Mouse (Mus musculus): ENCODE data around the gene Mthfd2.
"Not testable (repeated sequence)": the region's sequence is repeated elsewhere in the genome, so short reads cannot be mapped to it uniquely, and the experiment has no call there.

Gene Mthfd2

DNA sequence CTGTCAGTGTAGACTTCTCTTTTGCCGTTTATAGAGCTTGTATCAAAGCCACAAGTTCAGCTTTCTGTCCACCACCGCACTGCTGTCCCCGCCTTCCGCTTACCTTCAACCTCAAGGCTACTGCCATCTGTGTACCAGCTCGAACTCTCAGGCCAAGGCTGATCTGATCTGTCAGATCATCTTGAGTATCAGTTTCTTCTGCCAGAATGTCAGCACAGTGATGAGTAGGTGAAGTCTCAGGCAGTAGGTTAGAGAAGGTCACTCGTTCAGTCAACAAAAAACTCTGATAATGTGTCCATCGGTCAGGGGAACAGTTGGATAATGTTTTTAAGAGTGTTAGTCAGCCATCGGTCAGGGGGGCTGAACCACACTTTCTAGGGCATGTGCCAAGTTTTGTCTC, 19.6 kb upstream of the Mthfd2 start:
- in situ Hi-C loops (cut with MboI; ENCODE audit: low sequenced_read_pairs): not testable (repeated sequence)

DNA sequence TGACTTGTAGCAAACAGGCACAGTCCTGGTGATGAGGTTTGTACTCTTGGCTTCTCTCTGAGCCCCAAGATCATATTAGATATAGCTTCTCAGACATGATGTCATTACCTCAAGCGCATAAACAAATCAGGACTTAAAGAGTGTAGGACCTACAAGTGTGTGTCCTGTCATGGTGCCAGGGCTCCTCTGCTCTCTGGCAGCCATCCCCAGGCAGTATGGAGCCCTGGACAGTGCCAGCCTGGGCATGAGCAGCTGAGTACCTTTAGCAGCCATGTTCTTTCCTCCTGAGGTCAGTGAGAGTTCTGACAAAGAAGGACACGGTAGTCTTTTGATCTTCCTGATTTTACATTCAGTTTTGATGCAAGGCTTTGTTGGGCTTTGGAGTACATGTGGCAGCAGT, 17.2 kb upstream of the Mthfd2 start:
- in situ Hi-C loops (cut with MboI; ENCODE audit: low sequenced_read_pairs): no loop called here

DNA sequence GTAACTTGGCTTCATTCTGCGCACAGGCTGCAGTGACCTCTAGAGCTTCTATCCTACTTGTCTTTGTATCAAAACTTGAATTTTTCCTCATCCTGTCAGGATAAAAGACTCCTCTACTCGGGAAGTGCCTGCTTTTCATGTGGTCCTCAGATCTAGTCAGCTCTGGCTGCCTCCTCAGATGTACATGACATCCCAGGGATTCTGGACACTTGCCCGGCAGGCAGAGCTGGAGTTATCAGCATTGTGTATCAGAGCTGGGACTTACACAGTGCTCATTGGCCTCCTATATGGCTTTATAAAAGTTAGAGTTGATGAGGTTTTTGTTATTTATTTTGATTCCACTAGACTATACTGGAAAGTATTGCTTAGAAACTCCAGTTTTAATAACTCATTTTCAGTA, 15.7 kb upstream of the Mthfd2 start:
- in situ Hi-C loops (cut with MboI; ENCODE audit: low sequenced_read_pairs): no loop called here

DNA sequence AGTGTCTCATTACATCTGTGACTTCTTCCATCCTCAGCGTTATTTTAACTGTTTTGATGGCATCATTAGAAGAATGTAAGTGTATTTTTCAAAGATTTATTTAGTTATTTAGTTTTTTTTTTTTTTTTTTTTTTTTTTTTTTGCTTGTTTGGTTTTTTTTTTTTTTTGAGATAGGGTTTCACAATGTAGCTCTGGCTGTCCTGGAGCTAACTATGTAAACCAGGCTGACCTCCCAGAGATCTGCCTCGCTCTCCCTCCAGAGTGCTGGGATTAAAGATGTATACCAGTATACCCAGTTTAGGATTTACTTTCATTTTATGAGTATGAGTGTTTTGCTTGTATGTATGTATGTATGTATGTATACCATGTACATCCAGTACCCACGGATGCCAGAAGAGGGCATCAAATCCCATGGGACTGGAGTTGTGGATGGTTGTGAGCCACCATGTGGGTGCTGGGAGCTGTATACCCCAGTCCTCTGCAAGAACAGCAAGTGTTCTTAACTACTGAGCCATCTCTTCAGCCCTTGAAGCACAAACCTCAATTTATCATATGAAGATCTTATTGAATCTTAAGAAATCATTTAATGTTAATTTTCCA, 2.0 kb upstream of the Mthfd2 start:
- in situ Hi-C loops (cut with MboI; ENCODE audit: low sequenced_read_pairs): no loop called here

DNA sequence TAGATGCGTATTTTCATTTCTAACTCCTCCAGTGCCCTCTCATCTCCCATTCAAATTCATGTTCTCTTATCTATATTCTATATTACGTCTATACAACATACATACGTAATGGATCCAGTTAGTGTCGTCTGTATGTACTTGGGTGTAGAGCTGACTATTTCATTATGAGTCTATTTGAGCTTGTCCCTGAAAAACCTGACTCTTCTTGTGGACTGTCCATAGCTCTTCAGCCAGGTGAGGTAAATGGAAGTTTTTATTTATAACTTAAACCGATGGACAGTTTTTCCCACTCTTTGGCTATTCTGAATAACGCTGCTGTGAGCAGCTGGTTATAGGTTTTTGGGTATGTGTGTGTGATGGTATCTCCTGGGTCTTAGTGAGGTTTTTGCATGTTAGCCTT, 1.1 kb upstream of the Mthfd2 start:
- in situ Hi-C loops (cut with MboI; ENCODE audit: low sequenced_read_pairs): no loop called here

DNA sequence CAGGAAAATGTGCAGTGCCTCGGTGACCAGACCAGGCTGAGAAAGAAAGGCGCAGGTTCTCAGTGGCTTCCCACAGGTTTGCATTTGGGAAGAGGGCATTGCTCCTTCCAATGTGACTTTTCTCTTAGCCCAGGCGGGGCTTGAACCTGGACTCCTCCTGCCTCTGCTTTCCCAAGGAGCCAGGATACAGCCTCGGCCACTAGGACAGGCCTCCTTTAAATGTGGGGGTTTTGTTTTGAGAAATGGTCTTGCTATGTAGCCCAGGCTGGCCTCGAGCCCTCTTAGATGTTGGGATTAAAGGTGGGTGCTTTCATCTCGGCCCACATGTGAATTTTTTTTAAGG, 657 bp upstream of the Mthfd2 start:
- in situ Hi-C loops (cut with MboI; ENCODE audit: low sequenced_read_pairs): no loop called here

DNA sequence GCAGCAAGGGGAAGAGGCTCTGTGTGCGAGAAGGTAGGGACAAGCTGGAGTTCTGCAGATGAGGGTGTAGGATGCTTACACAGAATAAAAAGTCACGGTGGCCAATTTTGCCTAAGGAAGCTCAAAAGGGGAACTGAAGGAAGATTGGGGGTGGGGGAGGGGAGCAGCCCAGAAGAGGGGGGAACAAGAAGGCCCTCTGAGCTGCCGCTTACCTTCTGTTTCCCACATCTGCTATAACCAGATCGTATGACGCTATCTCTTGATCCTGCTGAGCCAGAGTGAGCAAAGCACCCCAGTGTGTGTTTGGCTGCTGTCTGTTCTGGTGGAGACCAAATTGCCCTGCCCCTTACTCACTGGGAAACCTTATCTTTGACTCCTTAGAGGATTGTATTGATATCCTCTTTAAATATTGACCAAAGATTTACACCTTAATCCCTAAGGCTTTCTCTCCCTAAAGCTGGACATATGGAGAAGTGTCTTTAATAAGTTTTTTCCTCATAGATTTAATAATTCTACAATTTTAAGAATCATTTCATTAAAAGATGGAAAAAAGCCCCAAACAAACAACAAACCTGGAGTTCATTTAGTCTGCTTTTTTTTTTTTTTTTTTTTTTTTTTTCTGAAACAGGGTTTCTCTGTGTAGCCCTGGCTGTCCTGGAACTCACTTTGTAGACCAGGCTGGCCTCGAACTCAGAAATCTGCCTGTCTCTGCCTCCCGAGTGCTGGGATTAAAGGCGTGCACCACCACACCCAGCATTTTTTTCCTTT, 1.9 kb downstream of the Mthfd2 start:
- in situ Hi-C loops (cut with MboI; ENCODE audit: low sequenced_read_pairs): no loop called here

DNA sequence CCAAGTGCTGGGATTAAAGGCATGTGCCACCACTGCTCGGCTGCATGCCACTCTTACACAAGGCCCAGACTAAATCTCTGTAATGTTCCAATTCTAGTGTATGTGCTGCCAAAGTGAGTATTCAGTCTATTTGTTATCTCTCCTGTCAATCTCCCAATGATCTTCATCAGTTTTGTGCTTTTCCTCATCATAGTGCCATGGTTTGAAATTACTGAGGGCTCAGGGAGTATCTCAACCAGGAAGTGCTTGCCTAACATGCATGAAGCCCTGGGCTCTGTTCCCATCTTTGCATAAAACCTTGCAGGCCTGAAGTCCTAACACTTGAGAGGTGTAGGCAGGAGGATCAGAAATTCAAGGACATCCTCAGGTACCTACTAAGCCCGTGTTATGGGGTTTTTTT, 2.9 kb downstream of the Mthfd2 start:
- in situ Hi-C loops (cut with MboI; ENCODE audit: low sequenced_read_pairs): no loop called here

DNA sequence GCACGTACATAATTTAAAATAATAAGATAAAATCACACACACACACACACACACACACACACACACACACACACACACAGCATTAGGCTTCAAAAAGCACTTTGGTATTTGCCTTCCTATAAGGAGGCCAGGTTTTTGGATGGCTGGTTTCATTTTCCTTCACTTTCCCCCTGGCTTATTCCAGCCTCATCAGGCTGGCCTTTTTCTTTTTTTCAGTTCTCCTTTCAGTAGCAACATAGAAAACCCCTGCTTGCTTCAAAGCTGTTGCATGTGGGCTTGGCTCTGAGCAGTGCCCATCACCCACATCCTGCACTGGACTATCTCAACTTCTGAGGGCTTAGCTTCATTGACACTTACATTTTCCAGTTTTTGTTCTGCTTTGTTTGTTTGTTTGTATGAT, 3.8 kb downstream of the Mthfd2 start:
- in situ Hi-C loops (cut with MboI; ENCODE audit: low sequenced_read_pairs): no loop called here

DNA sequence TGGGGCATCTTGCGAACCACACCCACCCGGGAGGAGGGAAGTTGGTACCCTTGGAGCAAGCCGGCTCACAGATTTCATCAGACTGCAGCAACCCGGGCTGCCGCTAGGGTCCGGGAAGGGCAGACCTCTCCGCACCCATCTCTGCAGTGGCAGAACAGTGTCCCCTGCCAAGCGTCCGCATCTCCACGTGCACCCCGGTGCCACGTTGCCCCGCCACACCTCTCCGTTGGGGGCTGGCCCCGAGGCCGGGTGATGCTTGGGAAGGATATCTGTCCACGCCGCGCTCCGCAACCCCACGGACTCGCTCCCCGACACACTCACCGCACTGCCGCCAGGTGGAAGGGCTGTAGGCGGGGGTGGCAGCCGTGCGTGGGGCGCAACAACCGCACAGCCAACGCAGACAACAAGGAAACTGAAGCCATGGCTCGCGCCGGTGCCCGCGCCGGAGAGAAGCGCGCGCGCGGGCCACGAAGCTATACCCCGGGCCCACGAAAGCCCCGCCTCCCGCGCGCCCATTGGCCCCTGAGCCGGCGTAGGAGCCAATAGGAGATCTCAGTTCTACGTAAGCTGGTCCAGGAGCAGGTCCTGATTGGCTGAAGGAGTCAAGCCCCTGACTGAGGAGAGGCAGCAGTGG, 8.5 kb downstream of the Mthfd2 start:
- in situ Hi-C loops (cut with MboI; ENCODE audit: low sequenced_read_pairs): no loop called here

DNA sequence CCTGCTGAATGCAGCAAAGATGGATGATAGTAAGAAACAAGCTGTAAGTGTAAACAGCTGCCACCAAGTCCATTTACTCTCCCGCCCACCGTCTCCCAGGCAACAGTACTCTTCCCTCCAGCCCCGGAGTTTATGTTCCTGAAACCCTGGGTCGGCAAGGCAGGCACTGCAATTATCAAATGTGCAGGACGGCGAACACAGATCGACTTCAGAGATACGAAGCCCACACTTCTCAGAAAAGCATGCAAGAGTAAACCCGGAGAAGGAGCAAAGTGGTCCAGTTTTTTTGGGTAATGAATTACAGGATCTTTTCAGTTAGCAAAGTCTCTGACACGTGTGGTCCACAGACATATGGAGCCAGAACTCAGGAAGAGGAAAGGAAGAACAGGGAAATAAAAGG, 9.7 kb downstream of the Mthfd2 start:
- in situ Hi-C loops (cut with MboI; ENCODE audit: low sequenced_read_pairs): no loop called here

DNA sequence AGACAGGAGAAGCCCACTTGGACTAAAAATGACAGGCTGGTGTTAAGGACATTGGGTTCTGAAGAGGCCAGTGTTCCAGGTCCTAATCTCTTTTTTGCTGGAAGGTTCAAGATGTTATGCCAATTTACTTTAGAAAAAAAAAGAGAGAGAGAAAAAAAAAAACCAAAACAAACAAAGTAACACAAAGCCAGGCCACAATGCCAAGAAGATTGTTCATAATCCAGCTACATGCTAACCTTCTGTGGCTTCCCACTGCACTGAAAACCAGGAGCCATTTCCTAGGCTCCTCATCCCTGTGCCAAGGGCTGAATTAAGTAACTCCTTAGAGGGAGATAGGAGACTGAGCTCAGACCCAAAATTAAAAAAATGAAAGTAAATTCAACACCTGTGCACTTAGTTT, 10.4 kb downstream of the Mthfd2 start:
- in situ Hi-C loops (cut with MboI; ENCODE audit: low sequenced_read_pairs): no loop called here

DNA sequence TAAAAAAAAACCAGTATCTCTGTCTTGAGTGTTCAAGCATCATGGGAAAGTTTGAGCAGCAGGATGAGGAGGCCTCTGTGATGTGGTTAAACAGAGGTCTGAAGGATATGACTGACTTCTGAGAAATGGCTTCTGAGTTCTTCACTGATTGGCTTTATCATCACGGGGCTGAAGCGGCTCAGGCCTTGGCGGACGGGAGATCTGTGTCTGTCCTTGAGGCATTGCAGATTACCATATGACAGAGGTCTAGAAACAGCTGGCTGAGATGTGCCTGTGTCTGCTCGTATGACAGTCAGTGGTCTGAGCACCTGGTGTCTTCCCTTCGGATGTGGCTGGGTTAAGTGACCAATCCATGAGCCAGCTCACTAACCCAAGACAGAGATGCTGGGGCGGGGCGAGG, 13.2 kb downstream of the Mthfd2 start:
- in situ Hi-C loops (cut with MboI; ENCODE audit: low sequenced_read_pairs): no loop called here

DNA sequence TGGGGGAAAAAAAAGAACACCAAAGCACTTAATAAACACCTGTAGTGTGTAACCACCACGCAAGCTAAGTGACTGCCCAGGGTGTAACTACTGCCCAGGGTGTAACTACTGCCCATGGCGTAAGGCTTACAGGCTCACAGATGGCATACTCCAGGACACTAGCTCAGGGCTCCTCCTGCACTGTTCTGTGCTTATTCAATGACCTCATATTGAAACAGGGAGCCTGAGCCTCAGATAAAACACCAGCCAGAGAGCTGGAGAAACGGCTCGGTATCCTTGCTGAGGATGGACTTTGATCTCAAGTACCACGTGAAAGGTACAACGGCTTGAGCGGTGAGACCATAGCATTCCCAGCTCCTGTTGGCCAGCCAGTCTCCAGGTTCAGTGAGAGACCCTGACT, 13.7 kb downstream of the Mthfd2 start:
- in situ Hi-C loops (cut with MboI; ENCODE audit: low sequenced_read_pairs): no loop called here

DNA sequence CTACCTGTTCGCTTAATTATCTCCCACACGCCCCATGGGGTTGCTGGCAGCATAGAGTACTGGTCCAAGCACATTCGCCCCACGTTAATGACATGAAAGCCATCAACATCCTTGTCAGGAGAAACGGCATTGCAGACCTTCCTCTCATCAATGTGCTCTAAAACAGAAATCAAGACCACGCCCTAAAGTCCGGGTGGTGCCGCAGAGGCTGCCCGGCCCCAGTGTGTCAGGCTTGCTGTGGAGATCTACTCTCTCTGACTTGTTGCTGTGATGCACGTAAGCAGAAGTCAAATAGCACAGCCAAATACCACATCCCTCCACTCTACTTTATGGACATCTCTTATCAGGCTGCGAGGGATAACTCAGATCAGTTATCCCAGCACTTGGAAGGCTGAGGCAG, 14.5 kb downstream of the Mthfd2 start:
- in situ Hi-C loops (cut with MboI; ENCODE audit: low sequenced_read_pairs): no loop called here

DNA sequence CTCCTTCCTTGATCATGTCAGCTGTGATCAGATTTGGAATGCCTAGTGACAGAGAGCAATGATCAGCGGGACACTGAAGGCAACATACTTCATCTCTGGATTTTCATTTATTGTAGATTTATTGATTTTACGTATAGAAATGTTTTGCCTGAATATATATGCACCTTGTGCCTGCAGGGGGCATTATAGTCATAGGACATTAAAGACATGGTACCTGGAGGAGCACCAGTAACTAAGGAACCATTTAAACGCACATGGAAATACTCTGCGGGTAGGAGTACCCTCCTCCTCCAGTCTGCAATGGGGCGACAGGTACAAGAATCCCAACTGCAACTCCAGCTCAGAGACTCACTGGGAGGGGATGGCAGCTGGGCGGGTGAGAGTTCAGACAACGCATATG, 16.7 kb downstream of the Mthfd2 start:
- in situ Hi-C loops (cut with MboI; ENCODE audit: low sequenced_read_pairs): no loop called here

DNA sequence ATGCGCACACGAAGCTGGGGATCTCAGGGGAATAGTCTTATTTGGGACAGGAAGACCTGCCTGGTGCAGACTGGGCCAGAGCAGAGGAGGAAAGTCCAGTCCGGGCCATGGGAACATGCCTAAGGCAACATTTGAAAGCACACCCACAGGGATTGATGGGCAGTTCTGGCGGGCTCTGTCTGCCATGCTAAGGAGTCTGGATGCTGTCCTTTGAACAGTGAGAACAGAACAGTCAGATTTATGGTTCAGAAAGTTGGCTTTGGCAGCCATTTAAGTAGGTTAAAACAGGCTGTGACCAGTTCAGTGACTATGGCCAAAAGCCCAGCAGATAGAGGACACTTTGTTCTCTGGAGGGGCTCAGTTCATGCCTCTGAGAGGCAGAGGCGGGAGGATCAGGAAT, 23.4 kb downstream of the Mthfd2 start:
- in situ Hi-C loops (cut with MboI; ENCODE audit: low sequenced_read_pairs): no loop called here

DNA sequence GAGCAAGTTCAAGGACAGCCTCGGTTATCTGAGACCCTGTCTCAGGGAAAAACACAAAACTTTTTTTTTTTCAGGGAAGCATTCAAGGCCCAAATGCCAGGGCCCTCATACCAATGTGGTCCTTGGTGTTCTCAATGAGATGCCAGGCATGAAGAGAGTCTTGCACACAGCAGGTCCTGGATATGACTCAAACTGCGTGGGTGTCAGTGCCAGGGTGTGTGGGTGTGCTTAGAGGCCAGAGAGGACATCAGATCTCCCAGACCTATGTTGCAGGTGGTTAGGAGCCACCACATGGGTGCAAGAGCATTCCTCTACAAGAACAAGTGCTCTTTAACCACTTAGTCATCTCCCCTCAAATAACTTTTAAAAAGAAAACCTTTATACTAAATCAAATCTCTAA, 24.4 kb downstream of the Mthfd2 start:
- in situ Hi-C loops (cut with MboI; ENCODE audit: low sequenced_read_pairs): no loop called here

DNA sequence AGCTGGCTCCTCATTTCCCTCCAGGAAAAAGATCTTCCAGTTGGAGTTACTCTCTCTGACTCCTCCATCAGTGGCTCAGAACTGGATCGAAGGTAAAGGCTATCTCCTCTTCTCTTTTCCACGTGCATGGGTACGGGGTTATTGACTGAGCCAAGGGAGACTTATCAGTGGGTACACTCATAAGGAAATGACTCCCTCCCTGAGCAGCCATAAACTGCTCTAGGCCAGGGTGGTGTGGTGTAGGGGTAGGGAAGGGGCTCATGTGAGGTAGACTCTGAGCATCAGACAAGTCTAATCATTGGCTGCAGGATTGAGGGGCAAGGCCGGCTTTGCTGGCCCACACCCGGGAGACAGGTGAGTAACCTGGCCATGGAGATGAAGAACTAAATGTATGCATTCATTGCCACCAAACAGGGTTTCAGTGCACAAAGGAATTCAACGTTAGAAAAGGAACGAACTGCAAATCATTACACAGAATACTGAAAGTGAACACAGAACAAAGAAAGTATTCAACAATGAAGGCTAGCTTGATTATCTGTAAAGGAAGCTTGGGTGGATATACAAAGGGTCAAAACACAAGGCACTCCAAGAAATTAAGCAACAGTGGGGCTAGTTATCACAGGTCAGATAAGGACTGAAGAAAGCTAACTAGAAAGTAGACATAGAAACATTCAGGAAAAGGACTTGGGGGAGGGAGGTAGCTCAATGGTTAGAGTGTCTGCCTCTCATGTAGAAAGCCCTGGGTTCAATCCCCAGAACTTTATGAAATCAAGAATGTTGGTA, 25.1 kb downstream of the Mthfd2 start:
- in situ Hi-C loops (cut with MboI; ENCODE audit: low sequenced_read_pairs): no loop called here

DNA sequence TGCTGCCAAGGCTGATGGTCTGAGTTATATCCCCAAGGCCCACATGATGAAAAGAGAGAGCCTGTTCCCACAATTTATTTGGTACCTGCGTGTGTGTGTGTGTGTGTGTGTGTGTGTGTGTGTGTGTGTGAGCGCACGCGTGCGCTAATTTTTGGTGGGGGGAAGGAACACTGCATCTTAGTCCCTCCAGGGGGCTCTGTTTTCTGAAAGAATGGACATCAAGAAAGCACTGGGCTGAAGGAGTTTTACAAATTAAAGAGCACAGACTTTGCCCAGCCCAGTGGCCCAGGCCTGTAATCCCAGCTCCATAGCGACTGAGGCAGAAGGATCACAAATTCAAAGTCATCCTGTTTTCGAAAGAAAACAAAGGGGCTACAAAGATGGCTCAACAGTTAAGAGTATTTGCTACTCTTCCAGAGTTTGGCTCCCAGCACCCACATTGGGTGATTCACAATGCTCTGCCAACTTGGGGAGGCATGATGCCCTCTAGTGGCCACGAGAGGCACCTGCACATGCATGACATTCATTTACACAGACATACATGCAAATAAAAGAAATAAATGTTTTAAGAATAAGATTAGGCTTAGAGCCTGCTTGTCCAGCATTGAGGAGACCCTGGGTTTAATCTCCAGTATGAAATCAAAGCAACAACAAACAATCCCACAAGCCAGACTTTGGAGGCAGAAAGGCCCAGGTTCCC, 45.3 kb downstream of the Mthfd2 start:
- in situ Hi-C loops (cut with MboI; ENCODE audit: low sequenced_read_pairs): loop anchor here (25.0 kb wide), 1 partner anchor 293 kb away; no protein-coding TSS in a partner anchor

DNA sequence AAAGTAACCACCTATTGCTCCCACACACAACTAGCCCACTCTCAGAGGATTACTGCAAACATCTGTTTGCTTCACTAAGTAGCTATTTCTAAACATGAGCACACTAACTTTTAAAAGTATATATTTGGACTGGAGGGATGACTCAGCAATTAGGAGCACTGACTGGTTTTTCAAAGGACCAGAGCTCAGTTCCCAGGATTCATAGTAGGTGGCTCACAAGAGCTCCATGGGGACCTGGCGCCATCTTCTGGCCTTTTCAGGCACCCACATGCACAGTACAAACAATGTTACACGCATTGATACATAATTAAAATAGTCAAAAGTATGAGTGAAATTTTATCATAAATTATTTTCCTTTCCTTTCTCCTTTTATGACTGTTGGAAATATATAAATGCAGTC, 46.8 kb downstream of the Mthfd2 start:
- in situ Hi-C loops (cut with MboI; ENCODE audit: low sequenced_read_pairs): loop anchor here (25.0 kb wide), 1 partner anchor 292 kb away; no protein-coding TSS in a partner anchor
